Mouse (Mus musculus): ENCODE results near the gene Fgd1. TPM values are rescaled to one million over a fixed set of nuclear protein-coding genes. Genes with fewer than 3 reads are reported as not detected.

Fgd1 gene
- polyA plus RNA-seq, 1 experiment = 2.2 TPM

- 64% methylated on average over 7 of the region's 7 CpGs for WGBS
- Histone ChIP-seq H3K4me1 (ENCODE audit: control insufficient read depth, insufficient read depth, low read length) (no peaks in the 10 kb centered on the region), H3K27ac (ENCODE audit: control insufficient read depth, insufficient read depth, low read depth, low read length, poor library complexity) (no peak overlapping the region), H3K4me3 (replicated peaks; ENCODE audit: control insufficient read depth, low read depth, low read length) (no peak overlapping the region)
- TF ChIP-seq CTCF (IDR thresholded peaks at IDR 0.05; ENCODE audit: control insufficient read depth, insufficient read depth, low read length) (no peak), POLR2A (IDR thresholded peaks at IDR 0.05; ENCODE audit: borderline replicate concordance, control insufficient read depth, low read depth, low read length) (no peak)
Observed at GRCm38 (mm10) chrX:151066071-151066666, 20.2 kb downstream of the Fgd1 start.

GRCm38 (mm10) chrX:151067876-151068275 lies 21.9 kb downstream of the Fgd1 start:
- 83% methylated on average over 5 of the region's 5 CpGs for WGBS

GRCm38 (mm10) chrX:151076007-151076406 lies 30.1 kb downstream of the Fgd1 start:
- TF ChIP-seq POLR2A (IDR thresholded peaks at IDR 0.05; ENCODE audit: borderline replicate concordance, control insufficient read depth, low read depth, low read length) (no peak), CTCF (IDR thresholded peaks at IDR 0.05; ENCODE audit: control insufficient read depth, insufficient read depth, low read length) (no peak)
- H3K4me1 ChIP-seq (ENCODE audit: control insufficient read depth, insufficient read depth, low read length) = no peaks in the 10 kb centered on the region
- 78% methylated on average over 5 of the region's 5 CpGs for WGBS
- H3K4me3 ChIP-seq (replicated peaks; ENCODE audit: control insufficient read depth, low read depth, low read length) = no peak overlapping the region
- no peak overlapping the region for H3K27ac ChIP-seq (ENCODE audit: control insufficient read depth, insufficient read depth, low read depth, low read length, poor library complexity)

More at GRCm38 (mm10) chrX:151067876-151068275, 21.9 kb downstream of the Fgd1 start:
- Histone ChIP-seq H3K4me3 (replicated peaks; ENCODE audit: control insufficient read depth, low read depth, low read length) (no peak overlapping the region), H3K27ac (ENCODE audit: control insufficient read depth, insufficient read depth, low read depth, low read length, poor library complexity) (no peak overlapping the region), H3K4me1 (ENCODE audit: control insufficient read depth, insufficient read depth, low read length) (no peaks in the 10 kb centered on the region)
- TF ChIP-seq CTCF (IDR thresholded peaks at IDR 0.05; ENCODE audit: control insufficient read depth, insufficient read depth, low read length) (no peak), POLR2A (IDR thresholded peaks at IDR 0.05; ENCODE audit: borderline replicate concordance, control insufficient read depth, low read depth, low read length) (no peak)

- Histone ChIP-seq H3K4me1 (ENCODE audit: control insufficient read depth, insufficient read depth, low read length) (no peaks in the 10 kb centered on the region), H3K4me3 (replicated peaks; ENCODE audit: control insufficient read depth, low read depth, low read length) (no peak overlapping the region), H3K27ac (ENCODE audit: control insufficient read depth, insufficient read depth, low read depth, low read length, poor library complexity) (no peak overlapping the region)
- WGBS = 81% methylated on average over 4 of the region's 4 CpGs
- no peak for TF ChIP-seq CTCF (IDR thresholded peaks at IDR 0.05; ENCODE audit: control insufficient read depth, insufficient read depth, low read length)
Observed at GRCm38 (mm10) chrX:151076941-151077485, 31.1 kb downstream of the Fgd1 start.

GRCm38 (mm10) chrX:151085599-151085998 lies 39.6 kb downstream of the Fgd1 start:
- TF ChIP-seq POLR2A (IDR thresholded peaks at IDR 0.05; ENCODE audit: borderline replicate concordance, control insufficient read depth, low read depth, low read length) (no peak), CTCF (IDR thresholded peaks at IDR 0.05; ENCODE audit: control insufficient read depth, insufficient read depth, low read length) (no peak)
- Histone ChIP-seq H3K4me1 (ENCODE audit: control insufficient read depth, insufficient read depth, low read length) (no peaks in the 10 kb centered on the region), H3K27ac (ENCODE audit: control insufficient read depth, insufficient read depth, low read depth, low read length, poor library complexity) (no peak overlapping the region), H3K4me3 (replicated peaks; ENCODE audit: control insufficient read depth, low read depth, low read length) (no peak overlapping the region)
- 74% methylated on average over 2 of the region's 2 CpGs for WGBS

- Histone ChIP-seq H3K4me3 (replicated peaks; ENCODE audit: control insufficient read depth, low read depth, low read length) (no peak overlapping the region), H3K27ac (ENCODE audit: control insufficient read depth, insufficient read depth, low read depth, low read length, poor library complexity) (no peak overlapping the region), H3K4me1 (ENCODE audit: control insufficient read depth, insufficient read depth, low read length) (no peaks in the 10 kb centered on the region)
- 81% methylated on average over 1 of the region's 1 CpGs for WGBS
- no peak for TF ChIP-seq CTCF (IDR thresholded peaks at IDR 0.05; ENCODE audit: control insufficient read depth, insufficient read depth, low read length)
- TF ChIP-seq POLR2A (IDR thresholded peaks at IDR 0.05; ENCODE audit: borderline replicate concordance, control insufficient read depth, low read depth, low read length) = no peak
Observed at GRCm38 (mm10) chrX:151087418-151087817, 41.5 kb downstream of the Fgd1 start.

- Histone ChIP-seq H3K4me3 (replicated peaks; ENCODE audit: control insufficient read depth, low read depth, low read length) (peak within 1 kb of the TSS; percentile 93), H3K27ac (ENCODE audit: control insufficient read depth, insufficient read depth, low read depth, low read length, poor library complexity) (peak within 1 kb of the TSS; percentile 13; the same call in 1 of the 2 replicates), H3K4me1 (ENCODE audit: control insufficient read depth, insufficient read depth, low read length) (no peaks in the 10 kb centered on the region)
- 17% methylated on average over 35 of the region's 35 CpGs for WGBS
- 0 out of 2 replicates have a peak, but pooled peaks have one; percentile 22 for TF ChIP-seq POLR2A (IDR thresholded peaks at IDR 0.05; ENCODE audit: borderline replicate concordance, control insufficient read depth, low read depth, low read length)
- TF ChIP-seq CTCF (IDR thresholded peaks at IDR 0.05; ENCODE audit: control insufficient read depth, insufficient read depth, low read length) = no peak
Observed at GRCm38 (mm10) chrX:151096171-151097058, 50.5 kb downstream of the Fgd1 start, which contains the start of gene Tsr2. Gene Tsr2, minus strand, starts transcription at chrX:151096543.
